Mouse (Mus musculus) left cerebral cortex, adult 2 months (tissue): ENCODE measurements at regions not wholly inside any gene's neighbourhood (a gene's known extent, or its start where the extent isn't known, plus 50 kb on each side); places are given as distances from the start of the nearest gene placed in this dataset.

Source experiments
- DNase-seq, 2 experiments: peaks; one replicate each; pipeline ENCODE4 v3.0.0; 2021 to 2022; ENCODE audit warnings: low spot score in 2 of 2, mixed read lengths in 1 of 2; ENCODE audit errors: extremely low spot score in 1 of 2
- H3K27ac ChIP-seq: fragments of 200-600 bp; 2 replicates; pipeline ENCODE4 v1.8.1; 2022
- H3K4me3 ChIP-seq: fragments of 200-600 bp; 2 replicates; pipeline ENCODE4 v1.8.1; 2022
- CTCF ChIP-seq: fragments of 200-600 bp; IDR thresholded peaks from 2 replicates; pipeline ENCODE4 v1.8.1; 2022; ENCODE audit warnings: antibody characterized with exemption, mild to moderate bottlenecking, moderate library complexity
- intact Hi-C: fragments of 180-260 bp; cut with DNase I; formaldehyde crosslinking; loops from one replicate; pipeline ENCODE4 v1.15.1; 2025

GRCm38 (mm10) chr3:21218936-21219335, 852.0 kb upstream of the Agtr1b start:
- TF ChIP-seq CTCF, result no peak
- no peak for DNase-seq
- intact Hi-C loops, result no loop called here
- no peak overlapping the region for H3K27ac ChIP-seq
- H3K4me3 ChIP-seq, result no peak overlapping the region

- intact Hi-C loops, result no loop called here
- H3K27ac ChIP-seq, result no peak overlapping the region
- DNase-seq, result no peak
- no peak for TF ChIP-seq CTCF
- H3K4me3 ChIP-seq, result no peak overlapping the region
These were observed 835.3 kb upstream of the Tbl1xr1 start for GRCm38 (mm10) chr3:21241184-21241583.

GRCm38 (mm10) chr3:21256129-21256760, 820.2 kb upstream of the Tbl1xr1 start:
- no peak for TF ChIP-seq CTCF
- intact Hi-C loops, result no loop called here
- no peak for DNase-seq
- H3K27ac ChIP-seq, result no peak overlapping the region
- H3K4me3 ChIP-seq, result no peak overlapping the region

- H3K4me3 ChIP-seq, result no peak overlapping the region
- intact Hi-C loops, result no loop called here
- no peak for TF ChIP-seq CTCF
- no peak overlapping the region for H3K27ac ChIP-seq
- no peak for DNase-seq
These were observed 813.1 kb upstream of the Tbl1xr1 start for GRCm38 (mm10) chr3:21263317-21263716.

GRCm38 (mm10) chr3:21265491-21265890, 811.0 kb upstream of the Tbl1xr1 start:
- Histone ChIP-seq H3K4me3 (no peak overlapping the region), H3K27ac (no peak overlapping the region)
- intact Hi-C loops, result no loop called here
- DNase-seq, result no peak
- TF ChIP-seq CTCF, result no peak

- intact Hi-C loops, result no loop called here
- Histone ChIP-seq H3K27ac (no peak overlapping the region), H3K4me3 (no peak overlapping the region)
- DNase-seq, result no peak
- no peak for TF ChIP-seq CTCF
These were observed 807.9 kb upstream of the Tbl1xr1 start for GRCm38 (mm10) chr3:21268429-21269129.

GRCm38 (mm10) chr3:21269130-21269440, 807.4 kb upstream of the Tbl1xr1 start:
- no peak for DNase-seq
- no peak for TF ChIP-seq CTCF
- H3K4me3 ChIP-seq, result no peak overlapping the region
- H3K27ac ChIP-seq, result no peak overlapping the region
- intact Hi-C loops, result no loop called here

- TF ChIP-seq CTCF, result no peak
- DNase-seq, result no peak
- H3K27ac ChIP-seq, result no peak overlapping the region
- no peak overlapping the region for H3K4me3 ChIP-seq
- intact Hi-C loops, result no loop called here
These were observed 805.7 kb upstream of the Tbl1xr1 start for GRCm38 (mm10) chr3:21270788-21271187.

- H3K27ac ChIP-seq, result no peak overlapping the region
- no peak for TF ChIP-seq CTCF
- no peak overlapping the region for H3K4me3 ChIP-seq
- intact Hi-C loops, result no loop called here
- no peak for DNase-seq
These were observed 804.2 kb upstream of the Tbl1xr1 start for GRCm38 (mm10) chr3:21272219-21272618.

GRCm38 (mm10) chr3:21292774-21293173, 783.7 kb upstream of the Tbl1xr1 start:
- DNase-seq, result no peak
- Histone ChIP-seq H3K4me3 (no peak overlapping the region), H3K27ac (no peak overlapping the region)
- no peak for TF ChIP-seq CTCF
- intact Hi-C loops, result no loop called here

GRCm38 (mm10) chr3:21293308-21293707, 783.1 kb upstream of the Tbl1xr1 start:
- Histone ChIP-seq H3K27ac (no peak overlapping the region), H3K4me3 (no peak overlapping the region)
- TF ChIP-seq CTCF, result no peak
- intact Hi-C loops, result no loop called here
- no peak for DNase-seq

GRCm38 (mm10) chr3:21294776-21295175, 781.7 kb upstream of the Tbl1xr1 start:
- DNase-seq, result no peak
- Histone ChIP-seq H3K27ac (no peak overlapping the region), H3K4me3 (no peak overlapping the region)
- intact Hi-C loops, result no loop called here
- TF ChIP-seq CTCF, result no peak

- H3K27ac ChIP-seq, result no peak overlapping the region
- DNase-seq, result no peak
- intact Hi-C loops, result no loop called here
- no peak for TF ChIP-seq CTCF
- H3K4me3 ChIP-seq, result no peak overlapping the region
These were observed 779.8 kb upstream of the Tbl1xr1 start for GRCm38 (mm10) chr3:21296581-21297110.
